Mouse (Mus musculus): ENCODE results near the gene Cass4.

Cass4 gene

DNA sequence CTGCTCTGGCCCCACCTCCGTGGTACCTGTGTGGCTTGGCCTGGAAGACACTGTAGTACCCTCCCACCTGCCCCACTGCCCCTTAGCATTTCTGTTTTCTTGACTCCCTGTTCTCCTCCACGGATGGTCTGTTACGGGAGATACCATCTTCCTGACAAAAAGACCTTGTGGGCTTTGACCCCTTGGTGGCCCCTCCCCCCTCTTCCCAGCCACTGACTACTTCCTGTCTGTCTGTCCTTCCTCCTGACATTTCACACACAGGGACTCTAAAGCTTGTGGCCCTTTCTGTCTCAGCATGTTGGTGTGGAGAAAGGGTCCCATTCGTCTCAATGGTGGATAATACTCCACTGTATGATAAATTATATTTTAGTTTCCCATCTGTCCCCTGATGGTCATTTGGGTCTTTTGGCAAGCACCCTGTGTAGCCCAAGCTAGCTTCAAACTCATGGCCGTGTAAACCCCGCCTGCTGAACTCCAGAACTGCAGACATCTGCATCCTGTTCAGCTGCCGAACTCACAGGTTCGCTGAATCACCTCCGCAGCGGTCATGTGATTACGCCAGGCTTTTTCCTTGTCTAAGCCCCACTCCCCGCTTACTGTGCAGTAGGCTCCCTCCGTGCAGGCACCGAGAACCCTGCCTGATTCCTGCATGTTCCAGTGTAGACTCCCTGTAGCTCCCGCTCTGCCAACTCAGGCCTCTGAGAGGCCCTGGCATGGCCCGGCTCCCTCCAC is 88.2 kb downstream of the Cass4 start:
- no peak for DNase-seq (ENCODE audit: low spot score in 2 of 2)
